Mouse (Mus musculus): ENCODE results near the gene Exph5. TPM values are rescaled to one million over a fixed set of nuclear protein-coding genes. Genes with fewer than 3 reads are reported as not detected.

Gene Exph5
- polyA plus RNA-seq, 1 experiment from 2014 or later = 0.46 TPM

DNA sequence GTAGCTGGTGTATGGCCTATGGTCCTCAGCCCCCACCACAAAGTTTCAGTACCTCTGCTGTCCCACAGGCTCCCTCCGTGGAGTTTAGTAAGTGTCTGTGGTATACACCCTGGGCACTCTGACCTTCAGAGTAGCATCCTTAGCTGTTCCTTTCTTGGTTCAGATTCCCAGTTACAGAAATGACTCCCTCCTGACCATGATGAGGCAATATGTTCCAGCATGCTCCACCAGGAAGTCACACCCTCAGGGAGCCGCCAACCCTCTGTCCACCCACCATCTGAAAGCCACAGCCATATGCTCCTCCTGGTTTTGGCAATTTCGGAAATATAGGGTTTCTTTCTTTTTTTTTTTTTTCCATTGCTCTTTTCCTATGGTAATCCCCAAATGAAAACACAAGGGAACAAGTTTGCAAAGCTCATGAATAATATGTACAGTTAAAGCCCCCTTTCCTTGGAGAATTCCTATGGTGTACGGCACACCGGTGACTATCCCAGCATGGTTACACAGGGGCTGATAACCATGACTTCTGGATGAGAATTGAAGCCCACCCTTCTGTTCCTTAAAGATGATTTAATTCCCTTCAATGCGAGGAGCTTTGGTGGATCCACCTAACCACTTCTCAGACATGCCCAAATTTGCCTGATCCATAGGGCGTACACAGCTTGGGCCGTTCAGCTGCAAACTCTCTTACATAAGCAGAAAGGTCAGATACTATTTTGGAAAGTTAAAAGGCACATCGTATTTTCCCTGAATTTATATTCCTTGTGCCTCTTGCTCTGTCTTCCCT lies 43.4 kb downstream of the Exph5 start:
- no peak for ATAC-seq

DNA sequence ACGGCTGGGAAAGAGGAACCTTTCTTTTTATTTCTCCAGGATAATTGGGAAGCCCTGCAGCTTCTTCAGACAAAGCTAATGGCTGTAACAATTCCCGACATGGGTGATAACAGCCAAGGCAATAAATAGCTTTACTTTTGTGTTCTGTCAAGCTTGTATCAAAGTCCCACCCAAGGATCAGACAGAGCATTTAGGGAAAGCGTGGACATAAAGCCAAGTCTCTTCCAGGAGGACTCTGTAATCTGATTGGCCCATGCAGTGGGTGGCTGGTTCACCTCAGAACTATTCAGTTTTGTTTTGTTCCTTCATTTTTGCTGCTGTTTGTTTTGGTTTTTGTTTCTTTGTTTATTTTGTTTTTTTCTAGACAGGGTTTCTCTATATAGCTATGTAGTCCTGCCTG lies 44.3 kb downstream of the Exph5 start:
- H3K27me3 ChIP-seq (replicated peaks) = peaks cover 6% of the 10 kb centered on the region
- no peak overlapping the region for H3K4me2 ChIP-seq
- H3K4me3 ChIP-seq = no peak overlapping the region
- H3K9me3 ChIP-seq (replicated peaks) = no peaks in the 10 kb centered on the region
- WGBS (ENCODE audit: insufficient replicate concordance) = 46% methylated on average over 3 of the region's 3 CpGs
- no peak for ATAC-seq
- no peak overlapping the region for H3K9ac ChIP-seq
- no peaks in the 10 kb centered on the region for H3K36me3 ChIP-seq
- no peak overlapping the region for H3K27ac ChIP-seq
- H3K4me1 ChIP-seq = no peaks in the 10 kb centered on the region

More for the DNA sequence above, 43.4 kb downstream of the Exph5 start:
- H3K9ac ChIP-seq = no peak overlapping the region
- H3K27ac ChIP-seq = no peak overlapping the region
- H3K36me3 ChIP-seq = no peaks in the 10 kb centered on the region
- 67% methylated on average over 9 of the region's 9 CpGs for WGBS (ENCODE audit: insufficient replicate concordance)
- H3K27me3 ChIP-seq (replicated peaks) = peaks cover 12% of the 10 kb centered on the region
- H3K4me1 ChIP-seq = no peaks in the 10 kb centered on the region
- H3K9me3 ChIP-seq (replicated peaks) = no peaks in the 10 kb centered on the region
- H3K4me2 ChIP-seq = no peak overlapping the region
- H3K4me3 ChIP-seq = no peak overlapping the region

DNA sequence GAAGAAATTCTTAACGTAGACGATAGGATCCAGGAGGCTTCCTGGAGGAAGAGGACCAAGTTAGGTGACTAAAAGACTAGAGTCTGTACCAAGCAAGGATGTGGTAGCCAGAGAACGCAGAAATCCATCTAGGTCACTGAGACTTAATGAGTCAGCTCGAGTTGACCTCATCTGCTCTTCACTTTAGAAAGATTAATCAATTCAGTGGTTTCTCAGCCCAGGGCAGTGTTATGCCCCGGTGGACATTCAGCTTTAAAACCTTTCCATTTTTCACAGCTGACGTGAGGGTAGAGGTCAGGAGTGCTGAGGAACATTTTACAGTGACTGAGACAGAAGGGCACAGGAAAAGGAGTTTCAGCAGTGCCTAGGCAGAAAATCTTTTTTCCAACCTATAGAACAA lies 44.9 kb downstream of the Exph5 start:
- Histone ChIP-seq H3K27me3 (replicated peaks) (no peaks in the 10 kb centered on the region; the same call in 1 of the 2 replicates), H3K9me3 (replicated peaks) (no peaks in the 10 kb centered on the region), H3K9ac (no peak overlapping the region), H3K4me3 (no peak overlapping the region), H3K36me3 (no peaks in the 10 kb centered on the region), H3K4me2 (no peak overlapping the region), H3K27ac (no peak overlapping the region), H3K4me1 (no peaks in the 10 kb centered on the region)
- WGBS (ENCODE audit: insufficient replicate concordance) = 52% methylated on average over 6 of the region's 6 CpGs
- no peak for ATAC-seq

DNA sequence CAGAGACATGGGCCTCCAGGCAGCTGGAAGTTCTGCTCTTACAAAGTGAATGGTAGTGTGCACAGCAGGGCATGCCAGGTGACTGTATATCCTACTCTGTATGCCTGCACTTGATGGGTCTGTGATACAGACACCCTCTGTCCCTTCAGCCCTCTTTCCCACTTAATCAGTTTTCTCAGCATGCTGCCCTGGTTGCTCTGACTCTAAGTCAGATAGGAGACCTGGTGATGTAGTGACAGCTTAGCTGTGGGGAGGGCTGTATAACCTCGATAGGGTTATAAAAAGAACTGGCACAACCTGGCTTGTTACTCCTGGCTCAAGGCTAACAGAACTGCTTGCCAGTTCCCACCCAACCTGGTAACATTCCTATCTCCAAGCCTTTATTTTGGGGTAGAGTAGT lies 47.7 kb downstream of the Exph5 start:
- no peak overlapping the region for H3K4me3 ChIP-seq
- H3K27me3 ChIP-seq (replicated peaks) = no peaks in the 10 kb centered on the region
- no peaks in the 10 kb centered on the region for H3K4me1 ChIP-seq
- 70% methylated on average over 1 of the region's 1 CpGs for WGBS (ENCODE audit: insufficient replicate concordance)
- no peak overlapping the region for H3K4me2 ChIP-seq
- H3K9me3 ChIP-seq (replicated peaks) = no peaks in the 10 kb centered on the region
- H3K9ac ChIP-seq = no peak overlapping the region
- H3K27ac ChIP-seq = no peak overlapping the region
- ATAC-seq = no peak
- no peaks in the 10 kb centered on the region for H3K36me3 ChIP-seq

DNA sequence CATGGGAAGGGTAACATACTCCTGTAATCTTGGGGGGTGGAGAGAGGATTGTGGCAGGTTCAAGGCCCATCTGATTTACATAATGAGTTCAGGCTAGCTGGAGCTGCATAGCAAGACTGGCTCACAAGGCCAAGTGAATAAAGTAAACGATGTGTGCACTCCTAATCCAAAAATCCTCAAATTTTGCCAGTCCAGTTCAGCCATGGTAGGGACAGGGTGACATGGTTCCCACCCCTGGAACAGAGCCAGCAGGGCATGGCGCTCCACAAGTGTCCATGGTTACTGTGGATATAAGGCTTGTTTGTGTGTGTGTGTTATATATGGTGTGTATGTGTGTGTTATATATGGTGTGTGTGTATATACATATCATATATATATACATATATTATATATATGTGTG lies 48.9 kb downstream of the Exph5 start:
- Histone ChIP-seq H3K36me3 (no peaks in the 10 kb centered on the region), H3K4me2 (no peak overlapping the region), H3K27me3 (replicated peaks) (no peaks in the 10 kb centered on the region), H3K4me3 (no peak overlapping the region), H3K4me1 (no peaks in the 10 kb centered on the region), H3K27ac (no peak overlapping the region), H3K9me3 (replicated peaks) (no peaks in the 10 kb centered on the region), H3K9ac (no peak overlapping the region)
- WGBS (ENCODE audit: insufficient replicate concordance) = 58% methylated on average over 2 of the region's 2 CpGs
- ATAC-seq = no peak

DNA sequence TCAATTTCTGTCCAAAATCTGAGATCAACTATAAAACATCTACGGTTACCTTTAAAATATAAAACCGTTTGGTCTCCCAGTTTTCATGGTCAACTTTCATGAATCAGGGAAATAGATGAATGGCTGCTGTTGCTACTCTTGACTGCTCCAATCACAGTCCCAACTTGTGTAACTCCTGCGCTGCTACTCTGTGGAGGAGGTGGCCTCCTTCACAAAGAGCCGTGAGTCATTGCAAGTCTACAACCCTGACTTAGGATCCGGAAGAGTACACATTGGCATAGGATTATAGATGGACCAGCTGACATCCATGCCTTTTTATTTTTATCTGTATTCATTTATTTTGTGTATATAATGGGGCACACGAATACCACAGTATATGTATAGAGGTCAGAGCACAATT lies 50.4 kb downstream of the Exph5 start:
- H3K36me3 ChIP-seq = no peaks in the 10 kb centered on the region
- H3K4me3 ChIP-seq = no peak overlapping the region
- no peak overlapping the region for H3K4me2 ChIP-seq
- H3K27ac ChIP-seq = no peak overlapping the region
- no peaks in the 10 kb centered on the region for H3K9me3 ChIP-seq (replicated peaks)
- 78% methylated on average over 6 of the region's 6 CpGs for WGBS (ENCODE audit: insufficient replicate concordance)
- ATAC-seq = no peak
- H3K9ac ChIP-seq = no peak overlapping the region
- H3K4me1 ChIP-seq = no peaks in the 10 kb centered on the region
- H3K27me3 ChIP-seq (replicated peaks) = no peaks in the 10 kb centered on the region

DNA sequence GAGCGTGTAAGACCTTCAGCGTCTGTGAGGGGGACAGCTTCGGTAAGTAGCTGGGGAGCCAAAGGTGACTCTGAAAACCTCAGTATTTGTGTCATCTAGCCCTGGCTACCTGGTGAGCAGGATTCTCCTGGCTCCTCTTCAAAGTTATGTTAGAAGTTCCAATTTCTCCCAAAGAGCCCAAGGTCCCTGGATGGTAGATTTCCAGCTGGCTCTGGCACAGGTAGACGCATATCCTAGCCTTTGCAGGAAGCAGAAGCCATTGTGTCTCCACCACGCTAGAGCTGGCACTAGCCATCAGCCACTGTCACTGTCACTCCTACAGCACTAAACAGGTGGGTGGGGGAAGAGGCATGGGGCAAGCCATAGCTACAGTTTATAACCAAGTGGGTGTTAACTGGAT lies 51.7 kb downstream of the Exph5 start:
- no peak overlapping the region for H3K9ac ChIP-seq
- no peaks in the 10 kb centered on the region for H3K4me1 ChIP-seq
- no peaks in the 10 kb centered on the region for H3K9me3 ChIP-seq (replicated peaks)
- ATAC-seq = no peak
- no peak overlapping the region for H3K4me2 ChIP-seq
- 75% methylated on average over 5 of the region's 5 CpGs for WGBS (ENCODE audit: insufficient replicate concordance)
- H3K27ac ChIP-seq = no peak overlapping the region
- no peaks in the 10 kb centered on the region for H3K36me3 ChIP-seq
- H3K4me3 ChIP-seq = no peak overlapping the region
- no peaks in the 10 kb centered on the region for H3K27me3 ChIP-seq (replicated peaks)

DNA sequence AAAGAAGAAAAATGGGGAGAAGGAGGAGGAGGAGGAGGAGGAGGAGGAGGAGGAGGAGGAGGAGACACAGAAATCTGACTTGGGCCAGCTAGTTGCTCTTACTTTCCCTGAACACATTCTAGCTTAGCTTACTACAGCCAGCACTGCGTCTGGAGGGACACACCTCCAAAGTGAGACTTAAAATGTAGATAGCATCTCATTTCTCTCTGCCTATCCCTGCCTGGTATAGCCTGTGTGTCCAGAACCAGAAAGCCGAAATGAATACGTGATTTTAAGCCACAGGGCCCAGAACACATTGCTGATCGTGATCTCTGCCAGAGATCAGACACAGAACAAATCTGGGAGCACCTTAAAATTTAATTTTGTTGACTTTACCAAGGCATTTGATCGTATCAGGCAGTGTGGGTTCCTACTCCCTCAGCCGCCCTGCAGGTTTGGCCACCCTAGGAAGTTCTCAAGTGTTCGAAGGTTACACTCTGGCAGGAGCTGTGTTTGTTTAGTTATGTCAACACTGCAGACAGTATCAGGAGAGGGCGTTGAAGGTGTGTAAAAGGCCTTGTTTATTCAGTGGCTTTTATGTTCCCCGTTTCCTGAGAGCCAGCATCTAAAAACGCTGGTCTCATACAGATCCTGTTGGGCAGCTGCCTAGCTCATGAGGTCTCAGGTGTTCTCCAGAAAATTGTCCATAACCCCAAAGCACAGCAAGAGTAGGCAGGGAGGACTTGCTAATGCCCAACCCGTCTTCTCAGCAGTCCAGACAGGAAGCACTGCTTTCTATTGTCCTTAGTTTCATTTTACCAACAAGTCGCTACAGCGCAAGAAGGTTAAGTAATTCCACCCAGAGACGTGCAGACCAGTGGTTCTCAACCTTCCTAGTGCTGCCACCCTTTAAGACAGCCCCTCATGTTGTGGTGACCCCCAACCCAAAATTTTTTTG lies 55.0 kb downstream of the Exph5 start:
- no peak overlapping the region for H3K4me3 ChIP-seq
- H3K4me2 ChIP-seq = peak overlapping the region; percentile 30
- H3K9ac ChIP-seq = no peak overlapping the region
- no peaks in the 10 kb centered on the region for H3K9me3 ChIP-seq (replicated peaks)
- no peaks in the 10 kb centered on the region for H3K27me3 ChIP-seq (replicated peaks)
- peak; percentile 80 for ATAC-seq
- WGBS (ENCODE audit: insufficient replicate concordance) = 49% methylated on average over 14 of the region's 14 CpGs
- no peaks in the 10 kb centered on the region for H3K36me3 ChIP-seq
- H3K4me1 ChIP-seq = no peaks in the 10 kb centered on the region
- peak overlapping the region; percentile 52; the same call in 1 of the 2 replicates for H3K27ac ChIP-seq

DNA sequence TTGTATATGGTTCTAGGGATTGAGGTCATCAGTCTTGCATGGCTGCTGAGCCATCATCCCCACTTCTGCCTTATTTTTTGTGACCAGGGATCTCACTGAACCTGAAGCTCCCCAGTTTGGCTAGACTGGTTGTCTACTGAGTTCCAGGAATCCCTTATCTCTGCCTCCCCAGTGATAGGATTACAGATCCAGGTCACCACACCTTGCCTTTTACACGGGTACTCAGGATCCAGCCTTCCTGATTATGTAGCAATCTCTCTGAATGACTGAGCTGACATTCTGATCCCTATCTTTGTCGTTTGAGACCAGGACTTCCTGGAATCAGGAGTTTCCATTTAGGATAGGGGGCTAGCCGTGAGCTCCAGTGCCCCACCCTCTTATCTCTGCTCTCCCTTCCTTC lies 69.9 kb downstream of the Exph5 start:
- Histone ChIP-seq H3K36me3 (no peaks in the 10 kb centered on the region), H3K9ac (no peak overlapping the region), H3K27ac (no peak overlapping the region), H3K4me2 (no peak overlapping the region), H3K9me3 (replicated peaks) (no peaks in the 10 kb centered on the region), H3K4me3 (no peak overlapping the region), H3K4me1 (no peaks in the 10 kb centered on the region), H3K27me3 (replicated peaks) (no peaks in the 10 kb centered on the region)
- no peak for ATAC-seq
- WGBS (ENCODE audit: insufficient replicate concordance) = 15% methylated on average over 3 of the region's 3 CpGs

DNA sequence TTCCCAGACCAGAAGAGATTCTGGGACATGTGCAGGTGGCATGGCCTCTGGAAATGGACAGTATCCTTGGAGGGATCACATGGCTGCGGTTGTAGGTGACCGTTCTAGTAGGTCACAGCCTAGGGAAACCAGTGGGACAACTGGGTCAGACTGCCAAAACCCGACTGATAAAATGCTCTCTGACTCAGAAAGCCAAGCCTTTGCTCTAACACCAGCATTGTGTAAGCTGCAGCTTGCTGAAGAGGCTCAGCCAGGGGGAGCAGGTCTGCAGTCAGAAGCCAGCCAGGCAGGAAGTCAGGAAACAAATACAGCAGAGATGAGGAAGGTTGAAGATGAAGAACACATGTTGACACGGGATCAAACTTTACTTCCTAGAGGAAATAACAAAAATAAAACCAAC lies 74.4 kb downstream of the Exph5 start:
- H3K9me3 ChIP-seq (replicated peaks) = no peaks in the 10 kb centered on the region
- no peak overlapping the region for H3K4me2 ChIP-seq
- 56% methylated on average over 4 of the region's 4 CpGs for WGBS (ENCODE audit: insufficient replicate concordance)
- H3K27ac ChIP-seq = no peak overlapping the region
- H3K4me3 ChIP-seq = no peak overlapping the region
- H3K4me1 ChIP-seq = 0 out of 2 replicates have a peak, but pooled peaks cover 5% of the 10 kb centered on the region
- no peaks in the 10 kb centered on the region for H3K36me3 ChIP-seq
- no peak for ATAC-seq
- no peak overlapping the region for H3K9ac ChIP-seq
- no peaks in the 10 kb centered on the region for H3K27me3 ChIP-seq (replicated peaks)

DNA sequence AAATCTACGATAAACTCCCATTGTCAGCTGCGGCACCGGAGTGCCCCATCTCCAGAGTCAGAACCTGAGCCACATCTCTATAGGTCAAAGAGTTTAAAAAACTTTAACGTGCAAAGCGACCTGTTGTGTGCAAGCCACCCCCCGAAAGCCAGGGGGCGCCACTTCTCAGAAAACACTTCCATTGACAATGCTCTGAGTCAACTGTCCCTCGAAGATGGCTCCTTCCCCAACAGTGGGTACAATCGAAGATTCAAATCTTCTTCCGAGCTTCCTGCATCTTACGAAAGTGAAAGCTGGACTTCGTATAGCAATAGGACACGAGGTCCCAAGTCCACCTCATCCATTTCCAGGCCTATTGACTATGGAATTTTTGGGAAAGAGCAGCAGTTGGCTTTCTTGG lies 75.3 kb downstream of the Exph5 start:
- no peak for ATAC-seq
- 66% methylated on average over 13 of the region's 13 CpGs for WGBS (ENCODE audit: insufficient replicate concordance)
- no peaks in the 10 kb centered on the region for H3K36me3 ChIP-seq

DNA sequence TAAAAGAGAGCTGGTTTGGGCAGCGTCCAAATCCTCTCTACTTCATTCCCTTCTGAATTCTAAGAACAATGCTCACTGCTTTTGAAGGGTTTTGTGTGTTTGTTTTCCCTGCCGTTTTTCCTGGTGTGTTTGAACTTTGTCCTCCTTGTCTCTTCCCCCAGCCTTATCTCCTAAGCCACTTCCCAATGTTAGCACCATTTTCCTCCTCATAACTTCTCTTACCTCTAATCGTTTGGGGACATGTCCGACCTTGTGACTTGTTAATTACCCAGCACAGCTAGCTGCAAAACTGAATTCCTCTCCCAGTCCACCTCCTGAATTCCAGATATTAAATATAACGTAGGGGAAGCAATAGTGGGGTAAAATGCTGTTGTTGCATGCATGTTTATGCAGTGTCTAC lies 76.1 kb downstream of the Exph5 start:
- H3K4me1 ChIP-seq = 0 out of 2 replicates have a peak, but pooled peaks cover 5% of the 10 kb centered on the region
- 46% methylated on average over 5 of the region's 5 CpGs for WGBS (ENCODE audit: insufficient replicate concordance)
- no peaks in the 10 kb centered on the region for H3K36me3 ChIP-seq

More for the DNA sequence above, 75.3 kb downstream of the Exph5 start:
- no peak overlapping the region for H3K9ac ChIP-seq
- H3K4me1 ChIP-seq = 0 out of 2 replicates have a peak, but pooled peaks cover 5% of the 10 kb centered on the region
- no peaks in the 10 kb centered on the region for H3K9me3 ChIP-seq (replicated peaks)
- H3K4me2 ChIP-seq = no peak overlapping the region
- no peaks in the 10 kb centered on the region for H3K27me3 ChIP-seq (replicated peaks)
- H3K4me3 ChIP-seq = no peak overlapping the region
- H3K27ac ChIP-seq = no peak overlapping the region

More for the DNA sequence above, 76.1 kb downstream of the Exph5 start:
- Histone ChIP-seq H3K9ac (no peak overlapping the region), H3K27ac (no peak overlapping the region), H3K9me3 (replicated peaks) (no peaks in the 10 kb centered on the region), H3K27me3 (replicated peaks) (peaks cover 3% of the 10 kb centered on the region; the same call in 1 of the 2 replicates), H3K4me3 (no peak overlapping the region), H3K4me2 (no peak overlapping the region)
- ATAC-seq = no peak

Measured in liver, embryonic 12.5 days (tissue).